Mouse (Mus musculus) embryonic fibroblast, embryonic 13.5 days (primary cell): ENCODE results near the gene Omg.

Experiments used
- CTCF ChIP-seq: IDR thresholded peaks from 2 replicates; pipeline ENCODE4 v1.5.1; 2011; ENCODE audit warnings: mild to moderate bottlenecking, control low read depth, low read length, moderate library complexity, borderline replicate concordance; ENCODE audit not compliant: insufficient read depth
- POLR2A ChIP-seq: IDR thresholded peaks from 2 replicates; pipeline ENCODE4 v1.6.1; 2011; ENCODE audit warnings: low read depth, mild to moderate bottlenecking, control low read depth, low read length, moderate library complexity

- TF ChIP-seq POLR2A (no peak), CTCF (no peak)
Observed at GRCm38 (mm10) chr11:79502917-79503316, 967 bp downstream of the Omg start.
